Mouse (Mus musculus): ENCODE measurements at regions not wholly inside any gene's neighbourhood (a gene's known extent, or its start where the extent isn't known, plus 50 kb on each side); places are given as distances from the start of the nearest gene placed in this dataset.
A peak's percentile ranks its signal among the peaks of the same experiment; 100 is the strongest.
"Not testable (repeated sequence)": the region's sequence is repeated elsewhere in the genome, so short reads cannot be mapped to it uniquely, and the experiment has no call there.

DNA sequence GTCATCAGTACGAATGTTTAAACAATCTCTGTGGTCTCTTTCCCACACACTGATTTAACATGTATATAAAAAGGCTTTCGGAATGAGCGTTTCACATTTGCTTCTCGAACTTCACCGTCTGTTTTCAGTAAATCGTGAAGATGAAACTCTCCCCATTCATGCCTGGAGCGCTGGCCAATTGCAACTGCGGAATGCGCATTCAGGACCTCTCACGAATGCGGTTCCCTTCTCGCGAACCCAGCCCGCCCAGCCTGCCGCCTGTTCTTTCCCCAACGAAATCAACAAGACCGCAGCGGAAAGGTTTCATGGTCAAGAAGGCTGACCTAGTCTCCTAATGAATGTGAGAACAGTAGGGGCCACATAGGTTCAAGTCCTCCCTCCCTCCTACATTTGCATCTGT, 204.4 kb downstream of the Msrb3 start:
- Histone ChIP-seq H3K4me1 (peaks cover 25% of the 10 kb centered on the region; the same call in 1 of the 2 replicates), H3K4me3 (replicated peaks) (peak overlapping the region; percentile 15), H3K27me3 (no peaks in the 10 kb centered on the region), H3K36me3 (no peaks in the 10 kb centered on the region), H3K9ac (no peak overlapping the region), H3K27ac (replicated peaks) (peak overlapping the region; percentile 9), H3K9me3 (replicated peaks) (no peaks in the 10 kb centered on the region), H3K4me2 (replicated peaks) (peak overlapping the region; percentile 35)
- WGBS, result 8% methylated on average over 18 of the region's 18 CpGs
- ATAC-seq (ENCODE audit: insufficient number of reproducible peaks, low FRiP score, low TSS enrichment, low read depth), result peak; percentile 24; the same call in 1 of the 2 replicates

DNA sequence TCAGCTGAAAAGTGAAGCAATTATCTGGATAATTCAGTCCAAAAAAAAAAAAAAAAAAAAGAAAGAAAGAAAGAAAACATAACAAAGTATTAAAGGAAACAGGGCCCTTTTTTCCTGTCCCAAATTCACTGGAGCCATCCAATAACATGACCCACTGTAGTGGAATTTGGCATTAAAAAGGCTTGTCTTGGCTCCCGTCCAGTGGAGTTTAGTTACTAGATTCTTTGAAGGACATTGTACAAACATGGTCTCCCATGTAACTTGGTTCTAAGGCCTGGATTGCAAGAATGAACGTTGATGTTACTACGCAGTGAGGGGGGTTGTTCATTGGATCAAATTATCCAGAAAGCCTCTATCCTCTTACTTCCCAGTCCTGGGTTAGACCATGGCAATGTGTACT, 207.4 kb downstream of the Msrb3 start:
- no peak for ATAC-seq (ENCODE audit: insufficient number of reproducible peaks, low FRiP score, low TSS enrichment, low read depth)
- H3K4me1 ChIP-seq, result peaks cover 16% of the 10 kb centered on the region; the same call in 1 of the 2 replicates
- H3K4me2 ChIP-seq (replicated peaks), result no peak overlapping the region
- H3K36me3 ChIP-seq, result no peaks in the 10 kb centered on the region
- no peak overlapping the region for H3K27ac ChIP-seq (replicated peaks)
- no peaks in the 10 kb centered on the region for H3K9me3 ChIP-seq (replicated peaks)
- 50% methylated on average over 3 of the region's 3 CpGs for WGBS
- no peaks in the 10 kb centered on the region for H3K27me3 ChIP-seq
- H3K9ac ChIP-seq, result no peak overlapping the region
- H3K4me3 ChIP-seq (replicated peaks), result no peak overlapping the region

DNA sequence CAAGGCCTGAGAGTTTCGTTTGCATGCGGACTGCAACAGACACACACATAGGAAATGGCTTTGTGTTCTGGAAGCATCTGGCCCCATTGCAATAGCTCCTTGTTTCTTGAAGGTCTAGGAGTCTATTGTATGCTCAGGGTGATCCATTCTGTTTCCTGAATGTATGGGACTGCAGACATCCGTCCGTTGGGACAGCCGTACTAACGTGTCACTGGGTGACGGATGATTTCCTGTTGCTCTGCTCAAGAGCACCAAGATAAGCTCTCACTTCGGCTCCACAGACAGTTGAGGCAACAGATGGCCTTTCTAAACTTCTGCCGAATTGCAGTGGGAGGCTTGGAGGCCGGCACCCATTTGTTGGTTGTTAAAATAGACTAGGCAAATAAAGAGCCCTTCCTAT, 209.9 kb upstream of the Hmga2 start:
- WGBS, result 73% methylated on average over 10 of the region's 10 CpGs
- Histone ChIP-seq H3K4me3 (replicated peaks) (no peak overlapping the region), H3K27ac (replicated peaks) (no peak overlapping the region)

DNA sequence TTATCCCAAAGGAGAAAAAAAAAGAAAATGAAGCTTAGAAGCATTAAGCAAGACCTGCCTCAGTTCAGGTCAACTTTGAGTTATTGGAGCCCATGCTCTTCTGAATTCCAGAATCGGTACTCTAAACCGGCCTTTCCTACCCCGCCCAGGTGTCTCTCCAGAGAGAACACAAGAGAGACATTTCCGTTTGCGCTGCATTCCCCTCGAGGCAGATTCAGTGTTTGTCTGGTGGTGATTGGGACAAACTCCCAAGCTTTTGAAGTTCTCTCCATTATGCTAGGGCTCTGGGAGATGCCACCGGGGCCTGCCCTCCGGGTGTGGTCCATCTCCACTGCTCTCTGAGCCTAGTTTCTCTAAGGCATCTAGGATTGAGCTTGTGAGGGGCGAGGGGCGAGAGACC, 205.8 kb upstream of the Hmga2 start:
- H3K9me3 ChIP-seq (replicated peaks), result no peaks in the 10 kb centered on the region
- no peak overlapping the region for H3K9ac ChIP-seq
- 70% methylated on average over 10 of the region's 10 CpGs for WGBS
- peaks cover 10% of the 10 kb centered on the region; the same call in 1 of the 2 replicates for H3K4me1 ChIP-seq
- H3K27ac ChIP-seq (replicated peaks), result no peak overlapping the region
- H3K36me3 ChIP-seq, result no peaks in the 10 kb centered on the region
- no peak for ATAC-seq (ENCODE audit: insufficient number of reproducible peaks, low FRiP score, low TSS enrichment, low read depth)
- H3K4me2 ChIP-seq (replicated peaks), result no peak overlapping the region
- no peaks in the 10 kb centered on the region for H3K27me3 ChIP-seq
- H3K4me3 ChIP-seq (replicated peaks), result no peak overlapping the region

More for the DNA sequence above, 209.9 kb upstream of the Hmga2 start:
- Histone ChIP-seq H3K27me3 (no peaks in the 10 kb centered on the region), H3K9ac (no peak overlapping the region), H3K36me3 (no peaks in the 10 kb centered on the region), H3K4me2 (replicated peaks) (no peak overlapping the region), H3K9me3 (replicated peaks) (no peaks in the 10 kb centered on the region), H3K4me1 (no peaks in the 10 kb centered on the region)
- no peak for ATAC-seq (ENCODE audit: insufficient number of reproducible peaks, low FRiP score, low TSS enrichment, low read depth)

DNA sequence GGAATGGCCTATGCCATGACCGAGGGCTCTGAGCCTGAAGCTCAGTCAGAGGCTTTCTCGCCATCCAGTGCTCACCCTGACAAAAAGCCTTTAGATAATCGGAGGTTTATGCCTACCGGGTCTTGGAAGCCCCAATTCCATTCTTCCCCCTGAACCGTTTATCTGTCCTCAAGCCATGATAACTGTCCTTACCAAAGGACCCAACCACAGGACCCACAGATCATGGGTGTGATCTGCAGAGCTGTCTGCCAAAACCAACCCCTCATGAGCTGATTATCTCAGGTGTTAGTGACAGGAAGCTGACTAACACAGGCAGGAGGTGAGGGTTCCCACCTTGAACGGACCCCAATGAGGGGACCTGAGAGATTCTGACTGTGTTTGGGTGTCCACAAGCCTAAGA, 203.7 kb upstream of the Hmga2 start:
- Histone ChIP-seq H3K9me3 (replicated peaks) (no peaks in the 10 kb centered on the region), H3K27ac (replicated peaks) (no peak overlapping the region)
- 90% methylated on average over 6 of the region's 6 CpGs for WGBS

DNA sequence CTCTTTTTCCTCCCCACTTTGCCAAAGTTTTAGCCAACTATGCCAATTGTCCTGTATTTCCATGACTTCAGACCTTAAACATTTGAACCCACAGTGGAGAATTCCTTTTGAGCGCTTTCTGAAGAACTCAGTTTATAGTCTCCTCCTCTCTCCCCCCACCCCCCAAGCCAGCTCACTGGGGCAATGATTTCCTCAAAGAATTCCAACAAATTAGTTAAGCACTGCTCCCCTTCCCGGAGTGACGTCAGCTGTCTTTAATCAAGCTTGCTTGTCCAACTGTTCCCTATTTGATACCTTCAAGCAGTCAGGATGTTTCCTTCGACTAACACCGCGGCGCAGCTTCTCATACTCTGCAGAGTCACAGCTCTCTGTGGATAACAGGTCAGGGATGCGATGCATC, 202.0 kb upstream of the Hmga2 start:
- Histone ChIP-seq H3K9me3 (replicated peaks) (no peaks in the 10 kb centered on the region), H3K9ac (no peak overlapping the region), H3K36me3 (no peaks in the 10 kb centered on the region), H3K4me3 (replicated peaks) (no peak overlapping the region), H3K4me1 (peaks cover 14% of the 10 kb centered on the region; the same call in 1 of the 2 replicates), H3K27ac (replicated peaks) (no peak overlapping the region), H3K27me3 (no peaks in the 10 kb centered on the region), H3K4me2 (replicated peaks) (no peak overlapping the region)
- ATAC-seq (ENCODE audit: insufficient number of reproducible peaks, low FRiP score, low TSS enrichment, low read depth), result no peak
- WGBS, result 29% methylated on average over 8 of the region's 8 CpGs

More for the DNA sequence above, 203.7 kb upstream of the Hmga2 start:
- Histone ChIP-seq H3K9ac (no peak overlapping the region), H3K27me3 (no peaks in the 10 kb centered on the region), H3K4me3 (replicated peaks) (no peak overlapping the region), H3K4me2 (replicated peaks) (no peak overlapping the region), H3K36me3 (no peaks in the 10 kb centered on the region), H3K4me1 (peaks cover 10% of the 10 kb centered on the region; the same call in 1 of the 2 replicates)
- ATAC-seq (ENCODE audit: insufficient number of reproducible peaks, low FRiP score, low TSS enrichment, low read depth), result no peak

DNA sequence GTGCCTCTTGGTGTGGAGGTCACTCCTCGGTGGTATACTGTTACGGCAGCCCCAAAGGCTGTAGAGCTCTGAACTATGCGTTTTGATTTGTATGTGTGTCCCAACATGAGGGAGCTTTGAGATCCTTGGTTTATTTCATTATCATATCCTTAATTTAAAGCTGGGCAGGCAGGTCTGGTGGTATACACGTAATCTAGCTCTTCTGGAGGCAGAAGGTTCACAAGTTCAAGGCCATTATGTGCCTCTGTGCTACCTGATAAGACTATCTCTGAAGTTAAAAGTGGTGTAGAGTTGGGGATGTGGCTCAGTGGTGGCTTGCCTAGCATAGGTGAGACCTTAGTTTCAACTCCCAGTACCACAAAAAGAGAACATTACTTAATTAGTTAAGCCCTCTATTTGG, 199.1 kb upstream of the Hmga2 start:
- WGBS, result 85% methylated on average over 4 of the region's 4 CpGs
- Histone ChIP-seq H3K9me3 (replicated peaks) (no peaks in the 10 kb centered on the region), H3K9ac (no peak overlapping the region), H3K4me3 (replicated peaks) (no peak overlapping the region), H3K4me2 (replicated peaks) (no peak overlapping the region), H3K27ac (replicated peaks) (no peak overlapping the region), H3K36me3 (no peaks in the 10 kb centered on the region), H3K4me1 (peaks cover 14% of the 10 kb centered on the region; the same call in 1 of the 2 replicates), H3K27me3 (no peaks in the 10 kb centered on the region)
- no peak for ATAC-seq (ENCODE audit: insufficient number of reproducible peaks, low FRiP score, low TSS enrichment, low read depth)

DNA sequence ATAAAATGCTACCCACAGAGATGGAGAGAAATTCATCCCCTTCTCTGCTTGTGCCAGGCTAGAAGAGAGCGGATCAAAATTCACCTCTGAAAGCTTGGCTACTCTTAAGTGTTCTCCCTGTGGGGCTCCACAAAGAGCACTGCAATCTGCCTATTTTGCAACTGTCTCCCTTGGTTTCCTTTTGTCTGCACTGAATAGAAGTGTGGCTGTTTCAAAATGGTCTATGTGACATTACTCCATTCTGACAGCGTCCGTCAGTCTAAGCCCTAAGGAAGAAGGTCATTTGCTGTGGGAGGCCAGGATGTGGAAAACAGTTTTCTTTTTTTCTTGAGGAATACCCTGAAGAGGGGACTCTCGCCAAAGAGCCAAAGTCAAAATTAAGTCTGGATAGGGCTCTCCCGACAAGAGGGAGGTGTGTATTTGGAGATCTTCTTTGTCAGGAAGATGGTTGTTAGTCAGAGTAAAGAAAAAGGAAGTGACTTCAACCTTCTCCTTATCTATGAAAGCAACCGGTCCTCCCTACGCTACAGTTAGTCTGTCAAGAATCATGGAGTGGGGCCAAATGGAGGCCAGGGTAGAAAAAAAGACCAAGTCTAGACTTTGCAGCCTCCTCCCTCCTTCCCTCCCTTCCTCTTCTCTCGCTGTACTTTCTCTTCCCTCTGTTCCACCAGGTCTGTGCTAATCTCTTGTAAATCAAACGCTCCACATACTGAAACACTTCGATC, 198.2 kb upstream of the Hmga2 start:
- no peak for ATAC-seq (ENCODE audit: insufficient number of reproducible peaks, low FRiP score, low TSS enrichment, low read depth)
- Histone ChIP-seq H3K36me3 (no peaks in the 10 kb centered on the region), H3K27ac (replicated peaks) (no peak overlapping the region), H3K4me1 (peaks cover 12% of the 10 kb centered on the region; the same call in 1 of the 2 replicates), H3K4me2 (replicated peaks) (no peak overlapping the region), H3K9ac (no peak overlapping the region), H3K27me3 (no peaks in the 10 kb centered on the region), H3K9me3 (replicated peaks) (no peaks in the 10 kb centered on the region), H3K4me3 (replicated peaks) (no peak overlapping the region)
- 67% methylated on average over 10 of the region's 10 CpGs for WGBS

DNA sequence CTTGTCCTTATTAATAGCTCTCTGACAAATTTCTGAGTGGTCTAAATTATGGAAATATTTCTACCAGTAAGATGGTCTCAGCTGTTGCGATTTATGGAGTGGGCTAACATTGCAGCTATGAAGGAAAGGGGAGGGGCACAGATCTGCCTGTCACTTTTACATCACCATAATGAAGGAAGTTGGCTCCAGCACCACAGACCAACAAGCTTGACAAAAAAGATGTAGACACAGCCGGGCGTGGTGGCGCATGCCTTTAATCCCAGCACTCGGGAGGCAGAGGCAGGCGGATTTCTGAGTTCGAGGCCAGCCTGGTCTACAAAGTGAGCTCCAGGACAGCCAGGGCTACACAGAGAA, 191.4 kb upstream of the Hmga2 start:
- ATAC-seq (ENCODE audit: insufficient number of reproducible peaks, low FRiP score, low TSS enrichment, low read depth); H3K27ac ChIP-seq (replicated peaks); H3K4me1 ChIP-seq; H3K36me3 ChIP-seq; H3K9me3 ChIP-seq (replicated peaks); H3K4me3 ChIP-seq (replicated peaks); H3K9ac ChIP-seq; H3K4me2 ChIP-seq (replicated peaks); H3K27me3 ChIP-seq: not testable (repeated sequence)
- 89% methylated on average over 7 of the region's 7 CpGs for WGBS

DNA sequence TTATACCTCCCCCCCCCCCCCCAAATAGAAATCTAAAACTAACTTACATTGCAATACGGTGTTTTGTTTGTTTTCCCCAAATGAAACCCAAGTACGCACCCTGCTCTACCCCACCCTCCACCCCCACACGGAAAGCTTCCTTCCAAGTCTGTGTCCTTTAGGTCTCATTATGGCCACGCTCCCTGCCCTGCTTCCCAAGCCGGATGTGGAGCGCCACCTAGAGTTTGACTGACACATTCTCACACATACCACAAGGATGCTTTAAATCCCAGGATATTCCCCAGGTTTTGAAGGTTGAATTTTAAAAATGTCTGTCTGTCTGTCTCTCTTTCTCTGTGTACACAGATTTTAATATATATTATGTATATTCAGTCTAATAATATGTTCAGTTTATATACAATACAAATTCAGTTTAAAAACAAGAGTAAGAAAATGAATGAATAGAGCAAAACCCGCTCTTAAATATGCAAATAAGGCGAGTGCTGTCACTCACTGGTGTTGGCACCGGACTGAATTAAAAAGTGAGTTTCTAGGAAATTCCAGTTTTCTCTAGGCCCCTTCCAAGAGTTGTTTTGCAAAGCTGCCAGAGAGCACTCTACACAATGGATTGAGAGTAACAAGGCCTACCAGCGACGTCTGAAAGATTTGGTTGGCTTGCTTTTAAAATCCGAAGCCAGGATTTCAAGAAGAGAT, 190.9 kb upstream of the Hmga2 start:
- 45% methylated on average over 12 of the region's 12 CpGs for WGBS
- Histone ChIP-seq H3K9ac (no peak overlapping the region), H3K4me3 (replicated peaks) (no peak overlapping the region), H3K27me3 (no peaks in the 10 kb centered on the region), H3K4me2 (replicated peaks) (no peak overlapping the region), H3K4me1 (no peaks in the 10 kb centered on the region), H3K36me3 (no peaks in the 10 kb centered on the region), H3K9me3 (replicated peaks) (no peaks in the 10 kb centered on the region), H3K27ac (replicated peaks) (no peak overlapping the region)
- peak; percentile 75; the same call in 1 of the 2 replicates for ATAC-seq (ENCODE audit: insufficient number of reproducible peaks, low FRiP score, low TSS enrichment, low read depth)

DNA sequence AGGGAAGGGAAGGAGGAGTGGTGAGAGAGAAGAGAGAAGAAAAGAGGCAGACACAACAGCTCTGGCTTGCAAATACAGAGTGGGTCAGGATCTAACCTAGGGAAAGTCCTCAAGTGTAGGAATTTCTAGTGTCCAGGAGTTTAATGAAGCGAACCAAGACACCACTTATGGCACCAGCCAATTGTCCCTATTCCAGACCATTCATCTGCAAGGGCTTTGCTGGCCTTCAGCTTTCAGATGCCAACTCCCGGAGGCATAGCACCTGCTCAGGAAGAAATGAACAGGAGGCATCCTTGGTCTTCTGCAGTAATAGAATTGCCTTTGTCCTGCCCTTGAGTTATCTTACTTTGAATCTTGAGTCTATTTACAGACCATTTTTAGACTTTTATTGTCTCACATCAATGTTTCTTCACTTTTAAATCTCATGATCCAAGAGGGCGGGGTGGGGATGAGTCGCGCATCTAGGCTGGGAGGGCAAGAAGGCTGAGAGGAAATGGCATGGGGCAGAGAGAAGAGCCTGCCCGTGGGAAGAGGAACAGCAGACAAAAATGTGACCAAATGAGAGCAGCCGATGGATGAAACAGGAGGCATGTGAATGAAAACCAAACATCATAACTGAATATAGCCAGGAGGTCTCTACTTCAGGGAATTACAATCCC, 190.1 kb upstream of the Hmga2 start:
- H3K4me3 ChIP-seq (replicated peaks), result no peak overlapping the region
- no peak overlapping the region for H3K4me2 ChIP-seq (replicated peaks)
- H3K4me1 ChIP-seq, result no peaks in the 10 kb centered on the region
- no peak for ATAC-seq (ENCODE audit: insufficient number of reproducible peaks, low FRiP score, low TSS enrichment, low read depth)
- no peak overlapping the region for H3K27ac ChIP-seq (replicated peaks)
- H3K36me3 ChIP-seq, result no peaks in the 10 kb centered on the region
- 70% methylated on average over 7 of the region's 7 CpGs for WGBS
- H3K9me3 ChIP-seq (replicated peaks), result no peaks in the 10 kb centered on the region
- H3K9ac ChIP-seq, result no peak overlapping the region
- H3K27me3 ChIP-seq, result no peaks in the 10 kb centered on the region
